Mouse (Mus musculus): ENCODE measurements at regions not wholly inside any gene's neighbourhood (a gene's known extent, or its start where the extent isn't known, plus 50 kb on each side); places are given as distances from the start of the nearest gene placed in this dataset.
A peak's percentile ranks its signal among the peaks of the same experiment; 100 is the strongest.

DNA sequence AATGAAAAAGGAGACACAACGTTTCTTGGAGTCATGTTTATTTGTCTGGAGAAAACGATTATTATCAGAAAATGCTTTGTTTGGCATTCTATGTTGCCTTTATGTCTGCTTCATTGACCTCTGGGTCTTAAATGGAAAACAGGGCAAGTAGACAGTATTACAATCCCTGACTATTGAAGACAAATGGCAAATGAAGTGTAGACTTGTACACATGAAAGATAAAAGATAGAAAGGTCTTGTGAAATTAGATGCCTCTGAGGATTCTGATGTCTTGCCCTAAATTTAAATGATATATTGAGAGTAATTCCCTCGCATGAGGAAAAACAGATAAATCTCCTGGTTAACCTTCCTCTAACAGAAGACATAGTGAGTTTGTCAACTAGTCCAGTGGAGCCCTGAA, 1186.7 kb downstream of the Slitrk1 start:
- no peak for ATAC-seq (replicated peaks)
- Histone ChIP-seq H3K9me3 (no peaks in the 10 kb centered on the region), H3K9ac (replicated peaks) (no peak overlapping the region), H3K4me3 (no peak overlapping the region), H3K36me3 (no peaks in the 10 kb centered on the region), H3K27me3 (no peaks in the 10 kb centered on the region), H3K27ac (replicated peaks) (no peak overlapping the region), H3K4me1 (no peaks in the 10 kb centered on the region), H3K4me2 (replicated peaks) (no peak overlapping the region)
- WGBS: 72% methylated on average over 3 of the region's 3 CpGs

DNA sequence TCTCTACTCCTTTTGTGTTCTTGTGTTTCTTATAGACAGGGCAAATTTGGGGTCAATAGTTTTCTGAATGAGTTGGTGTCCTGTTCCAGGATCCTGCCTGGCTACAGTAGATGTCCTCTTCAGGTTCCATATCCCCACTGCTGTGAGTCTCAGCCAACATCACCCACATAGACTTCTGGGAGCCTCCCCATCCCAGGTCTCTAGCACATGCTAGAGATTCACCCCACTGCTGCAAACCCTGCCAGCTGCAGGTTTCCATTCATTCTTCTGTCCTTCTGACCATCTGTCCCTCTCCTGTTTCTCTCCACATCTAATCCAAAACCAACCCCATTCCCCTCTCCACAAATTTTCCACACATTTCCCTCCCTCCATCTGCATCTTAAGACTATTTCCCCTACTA, 1225.6 kb downstream of the Slitrk1 start:
- no peaks in the 10 kb centered on the region for H3K36me3 ChIP-seq
- H3K27ac ChIP-seq (replicated peaks): no peak overlapping the region
- no peak for ATAC-seq (replicated peaks)
- H3K27me3 ChIP-seq: no peaks in the 10 kb centered on the region
- H3K4me1 ChIP-seq: no peaks in the 10 kb centered on the region
- H3K4me3 ChIP-seq: no peak overlapping the region
- H3K9me3 ChIP-seq: no peaks in the 10 kb centered on the region
- no peak overlapping the region for H3K9ac ChIP-seq (replicated peaks)
- no peak overlapping the region for H3K4me2 ChIP-seq (replicated peaks)

DNA sequence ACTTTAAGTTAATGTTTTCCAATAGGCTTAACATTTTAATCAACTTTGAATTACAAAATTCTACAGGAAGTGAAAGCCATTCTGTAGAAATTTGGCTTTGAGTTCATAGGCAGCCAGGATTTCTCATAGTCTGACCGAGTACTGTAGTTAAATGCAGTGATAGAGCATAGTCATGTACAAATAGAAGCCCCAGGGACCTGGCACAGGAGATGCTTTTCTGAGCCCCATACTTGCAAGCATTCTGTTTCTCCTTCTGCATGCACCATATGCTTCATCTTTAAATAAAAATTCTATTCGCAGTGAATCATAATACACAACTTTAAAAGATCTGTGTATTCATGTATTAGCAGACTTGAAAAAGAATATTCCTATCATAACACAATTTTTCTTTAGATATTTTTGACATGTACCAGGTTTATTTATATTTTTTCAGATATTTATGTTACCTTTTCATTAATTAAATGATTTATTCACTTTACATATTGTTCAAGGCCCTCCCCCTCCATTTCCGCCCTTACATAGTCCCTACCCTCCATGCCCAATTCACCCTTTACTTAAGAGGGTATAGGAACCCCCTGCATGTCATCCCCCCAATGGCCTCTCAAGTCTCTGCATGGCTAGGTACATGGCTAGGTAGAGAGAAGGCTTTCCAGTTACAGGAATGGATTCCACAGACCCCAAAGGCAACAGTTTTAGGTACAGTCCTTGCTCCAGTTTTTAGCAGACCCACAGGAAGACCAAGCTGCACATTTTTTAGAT, 1226.5 kb downstream of the Slitrk1 start:
- Histone ChIP-seq H3K4me1 (no peaks in the 10 kb centered on the region), H3K27me3 (no peaks in the 10 kb centered on the region), H3K4me2 (replicated peaks) (no peak overlapping the region), H3K9ac (replicated peaks) (no peak overlapping the region), H3K36me3 (no peaks in the 10 kb centered on the region), H3K4me3 (no peak overlapping the region), H3K9me3 (no peaks in the 10 kb centered on the region), H3K27ac (replicated peaks) (0 out of 2 replicates have a peak overlapping the region, but pooled peaks have one; percentile 23)
- WGBS: 75% methylated on average over 3 of the region's 3 CpGs
- ATAC-seq (replicated peaks): peak; percentile 88

DNA sequence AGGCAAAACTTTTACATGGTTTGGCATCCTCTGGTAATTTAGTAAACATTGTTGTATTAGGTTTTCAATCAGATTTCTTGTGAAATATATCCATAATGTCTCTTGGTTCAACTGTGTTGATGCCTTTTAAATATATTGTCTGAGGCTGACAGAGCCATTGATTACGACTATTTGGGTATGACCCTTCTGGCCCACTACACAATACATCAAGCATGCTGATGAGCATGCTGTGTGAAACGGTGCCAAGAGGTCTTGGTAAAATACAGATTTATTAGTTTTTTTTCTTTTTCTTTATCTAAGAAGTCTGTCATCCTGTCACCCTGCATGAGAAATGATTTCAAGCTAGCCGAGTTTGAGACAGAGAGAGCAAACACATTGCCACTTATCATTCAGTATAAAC, 1257.4 kb downstream of the Slitrk1 start:
- no peak overlapping the region for H3K4me3 ChIP-seq
- ATAC-seq (replicated peaks): 0 out of 2 replicates have a peak, but pooled peaks have one; percentile 26

DNA sequence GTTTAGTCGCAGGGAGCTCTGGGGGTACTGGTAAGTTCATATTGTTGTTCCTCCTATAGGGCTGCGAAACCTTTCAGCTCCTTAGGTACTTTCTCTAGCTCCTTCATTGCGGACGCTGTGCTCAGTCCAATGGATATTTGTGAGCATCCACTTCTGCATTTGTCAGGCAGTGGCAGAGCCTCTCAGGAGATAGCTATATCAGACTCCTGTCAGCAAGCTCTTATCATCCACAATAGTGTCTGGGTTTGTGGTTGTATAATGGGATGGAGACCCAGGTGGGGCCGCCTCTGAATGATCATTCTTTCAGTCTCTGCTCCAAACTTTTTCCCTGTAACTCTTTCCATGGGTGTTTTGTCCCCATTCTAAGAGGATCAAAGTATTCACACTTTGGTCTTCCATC, 1298.5 kb downstream of the Slitrk1 start:
- H3K9ac ChIP-seq (replicated peaks): no peak overlapping the region
- no peak for ATAC-seq (replicated peaks)
- H3K4me1 ChIP-seq: no peaks in the 10 kb centered on the region
- H3K36me3 ChIP-seq: no peaks in the 10 kb centered on the region
- H3K27me3 ChIP-seq: no peaks in the 10 kb centered on the region
- H3K4me2 ChIP-seq (replicated peaks): no peak overlapping the region
- WGBS: 94% methylated on average over 5 of the region's 5 CpGs
- no peak overlapping the region for H3K27ac ChIP-seq (replicated peaks)
- H3K9me3 ChIP-seq: no peaks in the 10 kb centered on the region
- H3K4me3 ChIP-seq: no peak overlapping the region

More for the DNA sequence above, 1257.4 kb downstream of the Slitrk1 start:
- Histone ChIP-seq H3K9ac (replicated peaks) (no peak overlapping the region), H3K27ac (replicated peaks) (no peak overlapping the region), H3K4me2 (replicated peaks) (no peak overlapping the region), H3K36me3 (no peaks in the 10 kb centered on the region), H3K27me3 (no peaks in the 10 kb centered on the region), H3K9me3 (no peaks in the 10 kb centered on the region), H3K4me1 (no peaks in the 10 kb centered on the region)
- 55% methylated on average over 3 of the region's 3 CpGs for WGBS

DNA sequence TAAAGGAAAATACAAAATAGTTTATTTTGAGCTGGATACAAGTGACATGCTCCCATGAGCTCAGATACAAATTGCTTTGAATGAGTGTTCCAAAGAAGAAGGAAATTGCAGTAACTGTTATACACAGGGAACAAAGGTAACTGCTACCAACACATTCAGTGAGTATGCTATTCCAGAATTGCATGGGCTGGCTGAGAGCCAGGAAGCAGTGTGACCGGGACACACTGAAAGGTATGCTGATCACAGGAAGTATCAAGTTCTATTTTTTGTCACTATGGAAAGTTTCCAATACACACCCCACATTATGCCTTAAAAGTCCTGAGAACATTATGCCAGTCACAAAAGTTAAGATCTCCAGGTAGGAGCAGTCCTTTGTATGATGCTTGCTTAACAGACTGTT, 1299.6 kb downstream of the Slitrk1 start:
- Histone ChIP-seq H3K4me2 (replicated peaks) (no peak overlapping the region), H3K9me3 (no peaks in the 10 kb centered on the region), H3K9ac (replicated peaks) (no peak overlapping the region), H3K4me1 (no peaks in the 10 kb centered on the region), H3K36me3 (no peaks in the 10 kb centered on the region), H3K27ac (replicated peaks) (no peak overlapping the region), H3K27me3 (no peaks in the 10 kb centered on the region), H3K4me3 (no peak overlapping the region)
- WGBS: 23% methylated on average over 1 of the region's 1 CpGs
- ATAC-seq (replicated peaks): no peak

DNA sequence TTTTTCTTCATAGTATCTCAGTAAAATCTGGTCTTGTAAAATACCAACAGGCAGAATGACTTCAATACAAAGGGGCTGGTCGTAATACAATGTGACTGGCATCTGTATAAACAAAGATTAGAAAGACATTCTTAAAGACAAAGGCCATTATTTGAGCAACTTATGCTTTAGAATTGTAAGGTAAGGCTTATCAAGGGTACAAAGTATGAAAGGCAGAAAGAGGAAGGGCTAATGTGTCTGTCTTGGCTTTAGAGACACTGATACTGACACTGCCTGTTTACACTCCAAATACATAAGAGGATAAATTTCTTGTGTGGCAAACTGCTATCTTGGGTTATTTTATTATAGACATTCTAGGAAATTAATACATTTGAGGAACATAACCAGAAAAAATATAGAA, 1310.8 kb downstream of the Slitrk1 start:
- Histone ChIP-seq H3K4me3 (no peak overlapping the region), H3K4me1 (no peaks in the 10 kb centered on the region), H3K27me3 (no peaks in the 10 kb centered on the region), H3K4me2 (replicated peaks) (no peak overlapping the region), H3K27ac (replicated peaks) (no peak overlapping the region), H3K9ac (replicated peaks) (no peak overlapping the region), H3K36me3 (no peaks in the 10 kb centered on the region), H3K9me3 (no peaks in the 10 kb centered on the region)
- no peak for ATAC-seq (replicated peaks)
- 76% methylated on average over 1 of the region's 1 CpGs for WGBS

DNA sequence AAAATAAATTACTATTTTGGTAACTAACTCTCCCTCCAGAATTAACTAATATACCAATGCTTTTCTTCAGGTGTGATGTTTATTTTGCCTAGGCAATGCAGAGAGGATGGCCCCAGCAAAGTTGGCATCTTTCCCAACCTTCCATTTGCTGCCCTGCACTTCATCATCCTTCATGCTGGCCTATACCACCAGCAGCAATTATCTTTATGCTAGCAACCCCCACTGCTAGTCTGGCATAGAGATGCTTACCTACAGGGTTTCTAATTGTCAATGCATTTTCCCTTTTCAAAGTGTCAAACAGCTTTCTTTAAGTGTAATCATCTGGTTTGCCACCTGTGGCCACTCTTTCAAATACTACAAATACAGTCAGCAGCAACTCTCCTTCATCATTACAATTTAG, 1327.2 kb downstream of the Slitrk1 start:
- H3K36me3 ChIP-seq: no peaks in the 10 kb centered on the region
- H3K4me1 ChIP-seq: no peaks in the 10 kb centered on the region
- no peaks in the 10 kb centered on the region for H3K9me3 ChIP-seq
- no peak overlapping the region for H3K27ac ChIP-seq (replicated peaks)
- ATAC-seq (replicated peaks): no peak
- no peak overlapping the region for H3K9ac ChIP-seq (replicated peaks)
- H3K27me3 ChIP-seq: no peaks in the 10 kb centered on the region
- H3K4me3 ChIP-seq: no peak overlapping the region
- no peak overlapping the region for H3K4me2 ChIP-seq (replicated peaks)

DNA sequence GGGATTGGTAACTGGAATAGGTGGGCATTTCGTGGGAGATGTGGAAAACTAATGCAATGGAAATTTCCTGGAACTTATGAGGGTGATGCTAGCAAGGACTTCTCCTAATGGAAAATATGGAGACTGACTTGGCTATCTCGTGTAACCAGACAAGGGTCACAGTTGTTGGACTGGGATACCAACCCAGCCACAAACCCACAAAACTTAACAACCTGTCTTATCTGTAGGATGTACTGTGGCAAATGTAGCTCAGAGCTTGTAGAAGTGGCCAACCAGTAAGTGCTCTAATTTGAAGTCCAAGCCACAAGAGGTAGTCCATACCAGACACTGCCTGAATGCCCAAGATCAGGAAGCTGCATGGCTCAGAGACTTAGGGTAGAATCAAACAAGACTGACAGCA, 1329.7 kb downstream of the Slitrk1 start:
- H3K27ac ChIP-seq (replicated peaks): no peak overlapping the region
- H3K4me1 ChIP-seq: no peaks in the 10 kb centered on the region
- WGBS: 79% methylated on average over 2 of the region's 2 CpGs
- no peaks in the 10 kb centered on the region for H3K9me3 ChIP-seq
- no peak overlapping the region for H3K4me2 ChIP-seq (replicated peaks)
- H3K9ac ChIP-seq (replicated peaks): no peak overlapping the region
- no peaks in the 10 kb centered on the region for H3K27me3 ChIP-seq
- H3K36me3 ChIP-seq: no peaks in the 10 kb centered on the region
- no peak for ATAC-seq (replicated peaks)
- no peak overlapping the region for H3K4me3 ChIP-seq

DNA sequence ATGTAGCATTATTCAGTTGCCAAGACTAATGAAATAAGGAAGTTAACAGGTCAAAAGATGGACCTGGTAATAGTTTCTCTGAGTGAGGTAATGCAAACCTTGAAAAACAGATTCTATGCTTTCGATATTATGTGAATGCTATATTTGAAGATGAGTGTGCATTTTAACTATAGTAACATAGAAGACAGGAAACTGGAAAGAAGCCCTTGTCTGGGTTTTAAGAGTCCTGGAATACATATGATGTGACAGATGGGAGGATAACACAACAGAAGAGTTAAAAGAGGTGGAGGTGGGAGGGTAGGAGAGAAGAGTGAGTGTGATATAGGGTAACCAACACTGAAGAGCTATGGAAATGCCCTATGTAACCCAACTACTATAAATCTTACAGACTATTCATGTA, 1343.3 kb downstream of the Slitrk1 start:
- no peak for ATAC-seq (replicated peaks)
- H3K4me1 ChIP-seq: no peaks in the 10 kb centered on the region
- H3K9me3 ChIP-seq: no peaks in the 10 kb centered on the region
- whole genome bisulfite sequencing: 97% methylated on average over 1 of the region's 1 CpGs
- H3K36me3 ChIP-seq: no peaks in the 10 kb centered on the region
- no peak overlapping the region for H3K9ac ChIP-seq (replicated peaks)
- H3K4me3 ChIP-seq: no peak overlapping the region
- no peak overlapping the region for H3K4me2 ChIP-seq (replicated peaks)
- no peaks in the 10 kb centered on the region for H3K27me3 ChIP-seq
- H3K27ac ChIP-seq (replicated peaks): no peak overlapping the region

DNA sequence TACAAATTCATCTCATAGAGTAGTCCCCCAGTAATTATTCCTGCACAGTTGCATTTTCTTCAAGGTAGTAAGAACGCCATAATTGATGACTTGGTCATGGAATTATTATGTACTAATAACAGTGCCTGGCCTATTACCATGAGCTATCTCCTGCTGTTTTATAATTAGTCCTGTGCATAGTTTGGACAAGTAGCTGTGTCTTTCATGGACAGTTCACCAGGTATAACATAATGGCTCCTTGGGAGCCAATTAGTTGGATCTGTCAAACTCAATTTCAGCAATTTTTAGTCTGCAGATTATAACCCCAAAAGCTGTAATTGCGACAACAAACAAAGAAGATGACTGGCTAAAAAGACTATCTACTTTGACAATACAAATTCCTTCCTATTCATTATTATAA, 1345.5 kb downstream of the Slitrk1 start:
- Histone ChIP-seq H3K9ac (replicated peaks) (no peak overlapping the region), H3K4me1 (no peaks in the 10 kb centered on the region), H3K9me3 (no peaks in the 10 kb centered on the region), H3K4me2 (replicated peaks) (no peak overlapping the region), H3K36me3 (no peaks in the 10 kb centered on the region), H3K27me3 (no peaks in the 10 kb centered on the region), H3K4me3 (no peak overlapping the region), H3K27ac (replicated peaks) (no peak overlapping the region)
- ATAC-seq (replicated peaks): no peak
- 5% methylated on average over 2 of the region's 2 CpGs for WGBS
